ENCODE assay signal across 8 mouse cellular contexts in the genomic region with DNA sequence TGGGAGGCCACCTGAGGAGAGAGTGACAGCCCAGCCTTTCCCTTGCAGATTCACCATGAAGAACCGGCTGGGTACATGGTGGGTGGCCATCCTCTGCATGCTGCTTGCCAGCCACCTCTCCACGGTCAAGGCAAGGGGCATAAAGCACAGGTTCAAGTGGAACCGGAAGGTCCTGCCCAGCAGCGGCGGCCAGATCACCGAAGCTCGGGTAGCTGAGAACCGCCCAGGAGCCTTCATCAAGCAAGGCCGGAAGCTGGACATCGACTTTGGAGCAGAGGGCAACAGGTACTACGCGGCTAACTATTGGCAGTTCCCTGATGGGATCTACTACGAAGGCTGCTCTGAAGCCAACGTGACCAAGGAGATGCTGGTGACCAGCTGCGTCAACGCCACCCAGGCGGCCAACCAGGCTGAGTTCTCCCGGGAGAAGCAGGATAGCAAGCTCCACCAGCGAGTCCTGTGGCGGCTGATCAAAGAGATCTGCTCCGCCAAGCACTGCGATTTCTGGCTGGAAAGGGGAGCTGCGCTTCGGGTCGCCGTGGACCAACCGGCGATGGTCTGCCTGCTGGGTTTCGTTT. TPM values are rescaled to one million over a fixed set of nuclear protein-coding genes. Genes with fewer than 3 reads are reported as not detected.
DNase-seq lines count a peak whose midpoint lies in the region; ATAC-seq and TF ChIP-seq lines count a peak whose summit lies in the region.

No protein-coding gene starts in this region.

- H3K27ac ChIP-seq in heart, embryonic 13.5 days (replicated peaks) = no peak overlapping the region
- no peak overlapping the region for H3K27ac ChIP-seq in kidney, postnatal 0 days
- H3K27ac ChIP-seq in midbrain, embryonic 12.5 days (replicated peaks) = no peak overlapping the region

- peaks cover 42% of the 10 kb centered on the region for H3K27me3 ChIP-seq in heart, embryonic 13.5 days (replicated peaks)
- H3K27me3 ChIP-seq in kidney, postnatal 0 days (ENCODE audit: insufficient read depth, low read length) = no peaks in the 10 kb centered on the region; the same call in 1 of the 2 replicates
- peaks cover 46% of the 10 kb centered on the region for H3K27me3 ChIP-seq in midbrain, embryonic 12.5 days

- peak overlapping the region; percentile 67 for H3K4me2 ChIP-seq in heart, embryonic 13.5 days
- H3K4me2 ChIP-seq in kidney, postnatal 0 days (ENCODE audit: low read length) = peak overlapping the region; percentile 53
- H3K4me2 ChIP-seq in midbrain, embryonic 12.5 days (replicated peaks) = peak overlapping the region; percentile 37

- DNase-seq in thymus, postnatal 4 days = peak; percentile 17
- DNase-seq in thymus, postnatal 25 days = no peak
- DNase-seq in kidney, postnatal 0 days (ENCODE audit: low spot score) = peak; percentile 18
- DNase-seq in T-cell, adult 2 months (ENCODE audit: low spot score) = no peak
- DNase-seq in layer of hippocampus, adult 9-10 months (ENCODE audit: low spot score) = no peak

- peaks cover 37% of the 10 kb centered on the region for H3K4me1 ChIP-seq in heart, embryonic 13.5 days
- H3K4me1 ChIP-seq in kidney, postnatal 0 days (replicated peaks; ENCODE audit: insufficient read depth, low read length) = peaks cover 17% of the 10 kb centered on the region
- H3K4me1 ChIP-seq in midbrain, embryonic 12.5 days = peaks cover 10% of the 10 kb centered on the region; the same call in 1 of the 2 replicates

- no peak for TF ChIP-seq CTCF in kidney, postnatal 0 days (IDR thresholded peaks at IDR 0.05; ENCODE audit: low read depth)

- 8% methylated on average over 29 of the region's 29 CpGs for WGBS in heart, embryonic 13.5 days
- WGBS in kidney, postnatal 0 days = 10% methylated on average over 29 of the region's 29 CpGs
- WGBS in midbrain, embryonic 12.5 days = 29% methylated on average over 29 of the region's 29 CpGs

- no peak for ATAC-seq in heart, embryonic 13.5 days (ENCODE audit: extremely low read depth, insufficient number of reproducible peaks, low FRiP score, low TSS enrichment)
- peak; percentile 23; the same call in 1 of the 2 replicates for ATAC-seq in kidney, postnatal 0 days (replicated peaks; ENCODE audit: low FRiP score, low read depth)
- ATAC-seq in midbrain, embryonic 12.5 days (ENCODE audit: low FRiP score, low read depth) = no peak
- ATAC-seq in erythroblast, adult 5-6 weeks (replicated peaks; ENCODE audit: low FRiP score, poor library complexity, severe bottlenecking) = no peak

- peak overlapping the region; percentile 39 for H3K4me3 ChIP-seq in heart, embryonic 13.5 days
- no peak overlapping the region for H3K4me3 ChIP-seq in kidney, postnatal 0 days (replicated peaks; ENCODE audit: low read depth, low read length)
- H3K4me3 ChIP-seq in midbrain, embryonic 12.5 days = no peak overlapping the region

- H3K36me3 ChIP-seq in heart, embryonic 13.5 days = no peaks in the 10 kb centered on the region
- H3K36me3 ChIP-seq in kidney, postnatal 0 days (ENCODE audit: insufficient read depth, low read length) = no peaks in the 10 kb centered on the region
- H3K36me3 ChIP-seq in midbrain, embryonic 12.5 days = no peaks in the 10 kb centered on the region

- peak overlapping the region; percentile 65 for H3K9ac ChIP-seq in heart, embryonic 13.5 days
- no peak overlapping the region for H3K9ac ChIP-seq in kidney, postnatal 0 days (ENCODE audit: low read depth, low read length)
- H3K9ac ChIP-seq in midbrain, embryonic 12.5 days (replicated peaks) = no peak overlapping the region

- H3K9me3 ChIP-seq in heart, embryonic 13.5 days = no peaks in the 10 kb centered on the region
- H3K9me3 ChIP-seq in kidney, postnatal 0 days (replicated peaks; ENCODE audit: low read length) = no peaks in the 10 kb centered on the region
- no peaks in the 10 kb centered on the region for H3K9me3 ChIP-seq in midbrain, embryonic 12.5 days

RNA-seq across cellular contexts. Expression of gene Prnd, which starts 2.4 kb away (rescaled TPM):
- polyA plus RNA-seq in heart, embryonic 13.5 days (2015; fragmentation: Nextera tagmentation; extraction: Ambion mirVana) = 18.4 and 19.0 TPM in 2 replicates
- polyA plus RNA-seq in kidney, postnatal 0 days (2015; fragmentation: Nextera tagmentation; extraction: Ambion mirVana) = 14.1 and 17.0 TPM in 2 replicates
- polyA plus RNA-seq in midbrain, embryonic 12.5 days (2016; fragmentation: Nextera tagmentation; extraction: Ambion mirVana) = 7.4 and 8.1 TPM in 2 replicates
- not detected in 2 replicates for total RNA-seq in erythroblast, adult 5-6 weeks (2015; ENCODE audit: low replicate concordance)
- not detected in 2 replicates for total RNA-seq in erythroblast, adult 5-6 weeks (2017; ENCODE audit: low replicate concordance)

RNA-seq across cellular contexts. Expression of gene Prn, which starts 43.3 kb away (rescaled TPM):
- not detected in 2 replicates for polyA plus RNA-seq in heart, embryonic 13.5 days (2015; fragmentation: Nextera tagmentation; extraction: Ambion mirVana)
- 0.20 TPM in 1 of 2 replicates, not detected in the other for polyA plus RNA-seq in kidney, postnatal 0 days (2015; fragmentation: Nextera tagmentation; extraction: Ambion mirVana)
- not detected in 2 replicates for polyA plus RNA-seq in midbrain, embryonic 12.5 days (2016; fragmentation: Nextera tagmentation; extraction: Ambion mirVana)
- total RNA-seq in erythroblast, adult 5-6 weeks (2015; ENCODE audit: low replicate concordance) = not detected in 2 replicates
- total RNA-seq in erythroblast, adult 5-6 weeks (2017; ENCODE audit: low replicate concordance) = not detected in 2 replicates

RNA-seq across cellular contexts. Expression of gene Prnp, which starts 43.3 kb away (rescaled TPM):
- polyA plus RNA-seq in heart, embryonic 13.5 days (2015; fragmentation: Nextera tagmentation; extraction: Ambion mirVana) = 82.0 and 91.8 TPM in 2 replicates
- polyA plus RNA-seq in kidney, postnatal 0 days (2015; fragmentation: Nextera tagmentation; extraction: Ambion mirVana) = 63.8 and 69.9 TPM in 2 replicates
- polyA plus RNA-seq in midbrain, embryonic 12.5 days (2016; fragmentation: Nextera tagmentation; extraction: Ambion mirVana) = 58.9 and 60.1 TPM in 2 replicates
- total RNA-seq in erythroblast, adult 5-6 weeks (2015; ENCODE audit: low replicate concordance) = 80.3 and 84.9 TPM in 2 replicates
- 147 and 159 TPM in 2 replicates for total RNA-seq in erythroblast, adult 5-6 weeks (2017; ENCODE audit: low replicate concordance)

Comparison
In these comparisons a context has a peak if more than half of its experiments do, and no peak if none do; other contexts are left out.
1. DNase-seq: peak in thymus, postnatal 4 days (single experiment) and kidney, postnatal 0 days (single experiment); none in thymus, postnatal 25 days (single experiment), T-cell, adult 2 months (single experiment) and layer of hippocampus, adult 9-10 months (single experiment).
2. Peak in every context shown above with its lines, with median percentiles within 50 percentile points of each other: H3K4me2 ChIP-seq.